Mouse (Mus musculus) liver, adult 10 weeks (tissue): ENCODE results near the gene Plekhn1. TPM values are rescaled to one million over a fixed set of nuclear protein-coding genes. Genes with fewer than 3 reads are reported as not detected.

Experiments
- polyA plus RNA-seq: library from polyadenylated mRNA; stranded (reverse); fragments of 350-450 nt; fragmentation: Illumina TruSeq; extraction: RNeasy Lipid Tissue Mini Kit (QIAGEN cat#74804); gene quantifications from one replicate; pipeline ENCODE4 v1.2.3, GENCODE M21; 2014; ENCODE audit warnings: low read depth, low replicate concordance

The Plekhn1 gene
- polyA plus RNA-seq = 0.90 TPM

DNA sequence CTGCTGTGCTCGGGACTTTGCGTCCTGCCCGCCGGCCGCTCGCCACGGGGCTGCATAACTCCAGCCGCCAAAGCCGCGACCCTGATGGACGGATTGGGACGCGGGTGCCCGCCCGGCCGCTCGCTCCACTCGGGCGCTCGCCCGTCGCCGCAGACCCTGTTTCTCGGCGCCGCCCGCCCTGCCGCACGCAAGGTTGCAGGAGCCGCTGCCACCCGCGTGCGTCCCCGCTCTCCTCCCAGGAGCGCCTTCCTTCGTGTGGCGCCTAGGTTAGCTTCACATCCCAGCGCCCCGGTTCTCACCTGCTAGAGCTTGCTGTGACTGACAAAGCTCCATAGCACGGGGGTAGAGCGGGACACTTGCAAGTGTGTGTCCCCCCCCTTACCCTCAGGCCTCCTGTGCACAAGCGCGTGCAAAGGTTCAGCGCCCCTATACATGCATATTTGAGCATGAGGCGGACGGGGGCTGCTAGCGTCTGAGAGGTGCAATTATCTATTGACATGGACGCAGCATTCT is at the start of gene Plekhn1:
Gene Plekhn1 (minus strand): TSS at position 157 of the 513 bp plus-strand sequence.

DNA sequence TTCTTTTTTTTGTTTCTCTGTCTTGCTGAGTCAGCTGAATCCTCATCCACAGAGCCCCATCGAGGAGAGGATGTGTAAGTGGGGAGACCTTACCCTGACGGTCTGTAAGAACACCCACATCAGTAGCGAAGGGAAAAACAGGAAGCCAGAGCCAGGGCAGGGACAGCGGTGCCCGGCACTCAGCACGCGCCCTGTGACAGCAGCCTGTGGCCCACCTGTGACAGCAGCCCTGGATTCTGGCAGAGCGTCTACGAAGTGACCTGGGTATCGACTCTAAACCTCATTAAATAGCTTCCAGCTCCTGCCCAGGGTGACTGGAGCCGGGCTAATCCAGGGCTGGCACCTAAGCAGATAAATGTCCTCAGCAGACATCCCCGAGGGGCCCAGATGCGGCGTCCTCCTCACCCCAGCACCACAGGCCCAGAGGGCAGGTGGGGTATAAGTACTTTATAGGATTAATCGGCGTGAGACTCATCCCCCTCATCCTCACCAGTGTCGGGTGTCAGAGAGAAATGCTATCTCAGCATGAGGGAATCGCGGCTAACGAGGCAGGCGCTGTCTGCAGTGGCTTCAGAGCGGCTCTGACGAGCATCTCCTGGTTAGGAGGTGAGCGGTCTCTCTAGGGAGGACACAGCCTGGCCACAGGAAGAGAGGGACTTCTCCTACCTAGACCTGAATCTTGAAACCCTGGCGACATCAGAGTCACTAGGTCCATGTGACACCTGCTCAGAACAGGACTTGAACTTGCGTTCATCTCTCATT is 20.6 kb upstream of the Plekhn1 start, which contains the start of gene Samd11:
Gene Samd11 (minus strand): TSS at position 580 of the 762 bp plus-strand sequence.

DNA sequence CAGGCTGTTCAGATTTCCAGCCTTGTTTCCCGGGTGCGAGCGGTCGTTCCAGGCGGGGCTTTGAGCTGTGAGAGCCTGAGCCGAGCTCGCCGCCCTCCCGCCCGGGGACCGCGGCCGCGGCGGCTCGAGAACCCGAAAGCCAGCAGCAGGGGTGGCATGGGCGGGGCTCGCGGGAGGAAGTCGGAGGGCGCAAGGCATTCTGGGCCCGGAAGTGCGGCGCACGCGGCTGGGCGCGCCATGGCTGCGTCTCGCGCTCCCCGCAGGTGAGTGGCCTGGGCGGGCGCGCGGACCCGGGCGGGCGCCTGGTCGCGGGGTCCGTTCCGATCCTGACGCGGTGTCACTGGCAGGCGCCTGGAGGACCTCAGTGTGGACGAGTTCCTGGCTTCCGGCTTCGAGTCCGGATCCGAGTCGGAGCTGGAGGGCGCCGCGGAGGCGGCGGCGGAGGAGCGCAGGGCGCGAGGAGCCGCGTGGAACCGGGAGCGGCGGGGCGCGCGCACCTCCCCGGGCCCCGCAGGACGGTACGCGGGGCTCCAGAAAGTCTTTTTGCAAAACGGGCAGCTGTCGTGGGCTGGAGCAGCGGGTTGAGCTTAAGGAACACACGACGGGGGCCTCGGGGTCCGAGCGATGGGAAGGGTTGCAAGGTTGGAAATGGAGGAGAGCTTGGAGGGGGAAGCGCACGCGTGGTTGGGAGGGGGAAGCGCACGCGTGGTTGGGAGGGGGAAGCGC is 1.3 kb upstream of the Plekhn1 start, which contains the start of gene Noc2l:
Gene Noc2l (plus strand): TSS at position 203 of the 726 bp plus-strand sequence.

DNA sequence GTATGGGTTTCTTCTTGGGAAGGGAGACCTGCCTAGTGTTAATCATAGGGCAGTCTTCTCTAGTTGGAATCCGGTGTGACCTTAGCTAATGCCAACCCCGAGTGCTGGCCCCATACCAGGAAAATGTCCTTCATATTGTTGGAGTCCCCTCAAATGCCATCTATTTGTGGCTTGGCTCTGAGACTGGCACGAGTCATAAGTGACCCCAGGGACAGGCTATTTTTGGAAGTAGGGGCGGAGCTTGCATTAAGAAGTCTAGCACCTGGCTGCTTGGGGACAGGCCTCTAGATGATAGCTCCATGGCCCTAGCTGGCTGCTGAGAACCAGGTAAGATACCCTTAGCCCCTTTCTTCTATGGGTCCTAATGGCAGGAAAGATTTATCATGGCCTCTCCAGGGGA is 19.0 kb downstream of the Plekhn1 start, which contains the start of gene Perm1:
Gene Perm1 (plus strand): TSS at position 220 of the 400 bp plus-strand sequence.

DNA sequence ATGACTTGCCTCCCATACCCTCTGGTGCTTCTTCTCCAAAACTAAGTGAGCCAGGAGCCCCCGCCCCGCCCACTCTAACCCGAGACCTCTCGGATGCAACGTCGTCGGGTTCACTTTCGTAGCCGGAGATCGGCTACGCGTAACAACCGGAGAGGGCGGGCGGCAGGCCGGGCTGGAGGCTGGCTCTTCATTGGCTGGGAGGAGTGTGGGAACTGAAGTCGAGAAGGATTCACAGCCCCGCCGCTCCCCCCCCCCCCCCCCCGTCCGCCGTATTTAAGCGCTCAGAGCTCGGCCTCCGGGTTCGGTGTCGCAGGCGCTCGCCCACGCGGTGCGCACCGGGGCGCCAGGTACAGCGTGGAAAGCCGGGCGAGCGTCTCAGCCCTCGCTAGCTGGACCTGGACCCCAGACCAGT is 31.6 kb downstream of the Plekhn1 start, which contains the start of gene AW011738:
Gene AW011738 (plus strand): TSS at position 304 of the 412 bp plus-strand sequence.

DNA sequence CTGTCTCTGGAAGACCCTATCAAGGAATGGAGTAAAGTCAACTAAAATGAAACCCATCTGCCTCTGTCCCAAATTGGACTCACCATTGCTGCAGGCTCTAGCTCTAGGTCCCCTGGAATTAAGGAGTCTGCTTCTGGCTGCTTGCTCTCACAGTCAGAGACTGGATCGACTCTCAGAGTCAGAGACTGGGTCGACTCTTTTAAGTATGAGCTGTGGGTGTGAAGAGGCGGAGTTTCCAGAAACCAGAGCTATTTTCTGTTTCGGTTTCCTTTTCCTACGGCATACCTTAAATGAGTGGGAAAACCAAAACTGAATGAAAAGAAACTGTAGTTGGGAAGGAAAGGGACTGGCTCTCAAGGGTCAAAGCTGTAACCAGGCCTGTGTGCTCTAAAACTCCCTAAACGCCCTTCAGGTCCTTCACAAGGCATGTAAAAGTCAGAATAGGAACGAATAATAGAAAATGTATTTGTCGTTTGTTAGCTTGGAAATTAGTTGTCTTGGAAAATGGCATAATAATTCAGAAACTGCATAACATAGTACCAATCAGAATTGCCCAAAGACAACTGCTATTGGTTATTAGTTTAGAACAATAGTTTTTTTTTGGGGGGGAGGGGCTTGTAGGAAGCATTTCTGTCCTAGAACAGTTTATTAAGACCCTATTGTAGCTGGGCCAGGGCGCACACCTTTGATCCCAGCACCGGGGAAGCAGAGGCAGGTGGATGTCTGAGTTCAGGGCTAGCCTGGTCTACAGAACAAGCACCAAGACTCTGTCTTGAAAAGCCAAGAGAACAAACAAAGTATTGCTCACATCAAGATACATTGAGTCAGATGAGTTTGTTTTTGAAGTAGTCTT is 33.8 kb downstream of the Plekhn1 start, which contains the start of gene Isg15:
Gene Isg15 (minus strand): TSS at position 196 of the 853 bp plus-strand sequence.

DNA sequence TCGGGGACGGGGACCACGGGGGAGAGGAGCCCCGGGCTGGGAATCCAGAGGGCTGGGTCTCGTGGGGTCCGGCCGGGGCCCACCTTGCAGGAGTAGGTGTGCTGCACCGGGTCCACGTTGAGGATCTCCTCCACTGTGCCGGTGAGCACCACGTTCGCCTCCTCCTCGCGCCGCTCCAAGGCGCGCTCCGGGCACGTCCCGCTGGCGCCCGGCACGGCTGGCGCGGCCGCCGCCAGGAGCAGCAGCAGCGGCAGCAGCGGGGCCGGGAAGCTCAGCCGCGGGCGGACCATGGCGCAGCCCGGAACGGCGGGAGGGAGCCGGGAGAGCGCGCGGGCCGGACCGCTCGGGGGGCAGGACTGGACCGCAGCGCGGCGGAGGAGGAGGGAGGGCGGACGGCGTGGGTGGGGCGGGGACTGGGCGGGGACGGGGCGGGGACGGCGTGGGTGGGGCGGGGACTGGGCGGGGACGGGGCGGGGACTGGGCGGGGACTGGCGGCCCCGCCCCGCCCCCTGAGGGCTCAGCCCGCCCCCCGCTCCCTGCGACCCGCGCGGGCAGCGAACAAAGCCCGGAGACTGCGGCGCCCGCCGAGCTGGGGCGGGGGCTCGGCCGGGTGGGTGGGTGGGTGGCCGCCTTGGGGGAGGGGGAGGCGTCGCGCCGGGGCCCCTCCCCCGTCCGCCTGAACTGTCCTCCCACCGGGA is 37.4 kb downstream of the Plekhn1 start, which contains the start of gene Agrn:
Gene Agrn (minus strand): TSS at position 358 of the 698 bp plus-strand sequence.

Other genes with a start within 250 kb of the Plekhn1 start
- 1.3 TPM for gene B3galt6, start 242.2 kb downstream of the Plekhn1 start, polyA plus RNA-seq
- gene Sdf4, start 242.0 kb downstream of the Plekhn1 start, polyA plus RNA-seq = 98.4 TPM
- not detected for gene Tnfrsf4, start 221.0 kb downstream of the Plekhn1 start, polyA plus RNA-seq
- gene Tnfrsf18, start 208.7 kb downstream of the Plekhn1 start, polyA plus RNA-seq = not detected
- gene Ttll10, start 175.4 kb downstream of the Plekhn1 start, polyA plus RNA-seq = not detected
- 1.2 TPM for gene 9430015G10Rik, start 124.9 kb downstream of the Plekhn1 start, polyA plus RNA-seq
- not detected for gene Rnf223, start 104.3 kb downstream of the Plekhn1 start, polyA plus RNA-seq
- 6.9 TPM for gene Agrn, start 37.4 kb downstream of the Plekhn1 start, polyA plus RNA-seq
- 1.6 TPM for gene Isg15, start 34.0 kb downstream of the Plekhn1 start, polyA plus RNA-seq
- 1.0 TPM for gene AW011738, start 31.6 kb downstream of the Plekhn1 start, polyA plus RNA-seq
- gene Perm1, start 19.0 kb downstream of the Plekhn1 start, polyA plus RNA-seq = not detected
- gene Noc2l, start 1.2 kb upstream of the Plekhn1 start, polyA plus RNA-seq = 4.3 TPM
- gene Samd11, start 20.8 kb upstream of the Plekhn1 start, polyA plus RNA-seq = not detected
- gene Vmn2r-ps159, start 96.2 kb upstream of the Plekhn1 start, polyA plus RNA-seq = not detected